6 mouse cellular contexts compared by ENCODE assay signal in the genomic region with DNA sequence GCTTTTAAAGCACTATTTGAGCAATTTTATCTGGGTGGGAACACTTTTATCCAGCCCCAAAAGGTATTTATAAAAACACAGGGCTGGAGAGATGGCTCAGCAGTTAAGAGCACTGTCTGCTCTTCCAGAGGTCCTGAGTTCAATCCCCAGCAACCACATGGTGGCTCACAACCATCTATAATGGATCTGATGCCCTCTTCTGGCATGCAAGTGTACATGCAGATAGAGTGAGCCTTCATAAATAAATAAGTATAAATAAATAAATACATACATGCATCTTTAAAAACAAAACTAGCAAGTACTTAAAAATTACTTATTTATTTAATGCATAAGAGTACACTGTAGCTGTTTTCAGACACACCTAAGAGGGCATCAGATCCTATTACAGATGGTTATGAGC. TPM values are rescaled to one million over a fixed set of nuclear protein-coding genes. Genes with fewer than 3 reads are reported as not detected.
"Had no signal": no experiment of that assay in that cellular context is flagged by ENCODE, and none has a peak within 500 bp of the region (broad histone marks: within the 10 kb centered on the region; RNA-seq: fewer than 3 reads in every experiment).

No protein-coding gene starts in this region.

RNA-seq across cellular contexts. Expression of a gene that starts 9.6 kb away (rescaled TPM):
- polyA plus RNA-seq: kidney, embryonic 14.5 days; limb, embryonic 10.5 days; lung, embryonic 14.5 days; midbrain, embryonic 10.5 days; midbrain, embryonic 13.5 days had no signal

RNA-seq across cellular contexts. Expression of a gene that starts 17.8 kb away (rescaled TPM):
- polyA plus RNA-seq: limb, embryonic 10.5 days; midbrain, embryonic 10.5 days; neural tube, embryonic 11.5 days had no signal
